Mouse (Mus musculus): ENCODE data around the gene Rtn2. TPM values are rescaled to one million over a fixed set of nuclear protein-coding genes. Genes with fewer than 3 reads are reported as not detected.

Rtn2 gene
- polyA plus RNA-seq, 1 experiment from 2014 or later: 5.6 TPM

GRCm38 (mm10) chr7:19252078-19252477 lies 30.3 kb upstream of the Rtn2 start:
- H3K9me3 ChIP-seq (replicated peaks): no peaks in the 10 kb centered on the region
- H3K4me3 ChIP-seq: no peak overlapping the region
- no peak overlapping the region for H3K27ac ChIP-seq
- no peaks in the 10 kb centered on the region for H3K27me3 ChIP-seq (ENCODE audit: low read depth, poor library complexity, severe bottlenecking)
- DNase-seq (ENCODE audit: low spot score): no peak
- 0 out of 2 replicates have a peak, but pooled peaks cover 2% of the 10 kb centered on the region for H3K4me1 ChIP-seq
- WGBS: 85% methylated on average over 4 of the region's 4 CpGs
- H3K36me3 ChIP-seq: peaks cover 32% of the 10 kb centered on the region

- Histone ChIP-seq H3K36me3 (peaks cover 37% of the 10 kb centered on the region), H3K27me3 (ENCODE audit: low read depth, poor library complexity, severe bottlenecking) (no peaks in the 10 kb centered on the region), H3K27ac (no peak overlapping the region), H3K4me1 (0 out of 2 replicates have a peak, but pooled peaks cover 2% of the 10 kb centered on the region), H3K9me3 (replicated peaks) (no peaks in the 10 kb centered on the region), H3K4me3 (no peak overlapping the region)
- DNase-seq (ENCODE audit: low spot score): no peak
- WGBS: 74% methylated on average over 5 of the region's 5 CpGs
Observed at GRCm38 (mm10) chr7:19253437-19253836, 29.0 kb upstream of the Rtn2 start.

- no peaks in the 10 kb centered on the region for H3K9me3 ChIP-seq (replicated peaks)
- DNase-seq (ENCODE audit: low spot score): no peak
- H3K27ac ChIP-seq: no peak overlapping the region
- no peaks in the 10 kb centered on the region for H3K27me3 ChIP-seq (ENCODE audit: low read depth, poor library complexity, severe bottlenecking)
- no peaks in the 10 kb centered on the region for H3K4me1 ChIP-seq
- no peak overlapping the region for H3K4me3 ChIP-seq
- WGBS: 84% methylated on average over 17 of the region's 17 CpGs
- peaks cover 57% of the 10 kb centered on the region for H3K36me3 ChIP-seq
Observed at GRCm38 (mm10) chr7:19255395-19255794, 27.0 kb upstream of the Rtn2 start.

GRCm38 (mm10) chr7:19256567-19256966 lies 25.9 kb upstream of the Rtn2 start:
- no peaks in the 10 kb centered on the region for H3K9me3 ChIP-seq (replicated peaks)
- WGBS: 88% methylated on average over 7 of the region's 7 CpGs
- no peak overlapping the region for H3K27ac ChIP-seq
- no peak for DNase-seq (ENCODE audit: low spot score)
- peaks cover 68% of the 10 kb centered on the region for H3K36me3 ChIP-seq
- no peaks in the 10 kb centered on the region for H3K27me3 ChIP-seq (ENCODE audit: low read depth, poor library complexity, severe bottlenecking)
- H3K4me1 ChIP-seq: no peaks in the 10 kb centered on the region
- no peak overlapping the region for H3K4me3 ChIP-seq

GRCm38 (mm10) chr7:19257390-19258022 lies 24.9 kb upstream of the Rtn2 start:
- WGBS: 38% methylated on average over 11 of the region's 11 CpGs
- Histone ChIP-seq H3K9me3 (replicated peaks) (no peaks in the 10 kb centered on the region), H3K27ac (no peak overlapping the region), H3K4me1 (no peaks in the 10 kb centered on the region), H3K27me3 (ENCODE audit: low read depth, poor library complexity, severe bottlenecking) (no peaks in the 10 kb centered on the region), H3K4me3 (no peak overlapping the region), H3K36me3 (peaks cover 78% of the 10 kb centered on the region)
- DNase-seq (ENCODE audit: low spot score): peak; percentile 60

- Histone ChIP-seq H3K27me3 (ENCODE audit: low read depth, poor library complexity, severe bottlenecking) (no peaks in the 10 kb centered on the region), H3K9me3 (replicated peaks) (no peaks in the 10 kb centered on the region), H3K36me3 (peaks cover 86% of the 10 kb centered on the region), H3K27ac (no peak overlapping the region), H3K4me3 (no peak overlapping the region), H3K4me1 (no peaks in the 10 kb centered on the region)
- no peak for DNase-seq (ENCODE audit: low spot score)
- 80% methylated on average over 3 of the region's 3 CpGs for WGBS
Observed at GRCm38 (mm10) chr7:19258336-19258735, 24.1 kb upstream of the Rtn2 start.

- Histone ChIP-seq H3K27ac (no peak overlapping the region), H3K27me3 (ENCODE audit: low read depth, poor library complexity, severe bottlenecking) (no peaks in the 10 kb centered on the region), H3K4me1 (peaks cover 43% of the 10 kb centered on the region), H3K4me3 (no peak overlapping the region), H3K36me3 (peaks cover 82% of the 10 kb centered on the region), H3K9me3 (replicated peaks) (no peaks in the 10 kb centered on the region)
- WGBS: 69% methylated on average over 7 of the region's 7 CpGs
- no peak for DNase-seq (ENCODE audit: low spot score)
Observed at GRCm38 (mm10) chr7:19265147-19265546, 17.3 kb upstream of the Rtn2 start.

GRCm38 (mm10) chr7:19265928-19266822 lies 16.2 kb upstream of the Rtn2 start:
- Histone ChIP-seq H3K27ac (peak overlapping the region; percentile 44; the same call in 1 of the 2 replicates), H3K4me3 (0 out of 2 replicates have a peak overlapping the region, but pooled peaks have one; percentile 3), H3K36me3 (peaks cover 72% of the 10 kb centered on the region), H3K9me3 (replicated peaks) (no peaks in the 10 kb centered on the region), H3K27me3 (ENCODE audit: low read depth, poor library complexity, severe bottlenecking) (no peaks in the 10 kb centered on the region), H3K4me1 (peaks cover 51% of the 10 kb centered on the region)
- no peak for DNase-seq (ENCODE audit: low spot score)
- 87% methylated on average over 10 of the region's 10 CpGs for WGBS

GRCm38 (mm10) chr7:19267051-19267450 lies 15.4 kb upstream of the Rtn2 start:
- no peak for DNase-seq (ENCODE audit: low spot score)
- peaks cover 51% of the 10 kb centered on the region for H3K4me1 ChIP-seq
- H3K27me3 ChIP-seq (ENCODE audit: low read depth, poor library complexity, severe bottlenecking): no peaks in the 10 kb centered on the region
- peaks cover 63% of the 10 kb centered on the region for H3K36me3 ChIP-seq
- H3K27ac ChIP-seq: 0 out of 2 replicates have a peak overlapping the region, but pooled peaks have one; percentile 44
- H3K4me3 ChIP-seq: no peak overlapping the region
- H3K9me3 ChIP-seq (replicated peaks): no peaks in the 10 kb centered on the region
- 80% methylated on average over 10 of the region's 10 CpGs for WGBS

GRCm38 (mm10) chr7:19268993-19269681 lies 13.3 kb upstream of the Rtn2 start:
- Histone ChIP-seq H3K36me3 (peaks cover 42% of the 10 kb centered on the region), H3K4me3 (peak overlapping the region; percentile 94), H3K27me3 (ENCODE audit: low read depth, poor library complexity, severe bottlenecking) (no peaks in the 10 kb centered on the region), H3K27ac (peak overlapping the region; percentile 95), H3K4me1 (peaks cover 57% of the 10 kb centered on the region), H3K9me3 (replicated peaks) (no peaks in the 10 kb centered on the region)
- DNase-seq (ENCODE audit: low spot score): no peak
- 41% methylated on average over 10 of the region's 10 CpGs for WGBS

- Histone ChIP-seq H3K27ac (peak overlapping the region; percentile 95), H3K4me3 (peak overlapping the region; percentile 94), H3K9me3 (replicated peaks) (no peaks in the 10 kb centered on the region), H3K36me3 (peaks cover 35% of the 10 kb centered on the region), H3K27me3 (ENCODE audit: low read depth, poor library complexity, severe bottlenecking) (no peaks in the 10 kb centered on the region), H3K4me1 (peaks cover 57% of the 10 kb centered on the region)
- DNase-seq (ENCODE audit: low spot score): peak; percentile 78
- 0% methylated on average over 19 of the region's 19 CpGs for whole genome bisulfite sequencing
Observed at GRCm38 (mm10) chr7:19269721-19270441, 12.5 kb upstream of the Rtn2 start.

- no peaks in the 10 kb centered on the region for H3K27me3 ChIP-seq (ENCODE audit: low read depth, poor library complexity, severe bottlenecking)
- H3K4me1 ChIP-seq: peaks cover 54% of the 10 kb centered on the region
- peak; percentile 67 for DNase-seq (ENCODE audit: low spot score)
- H3K36me3 ChIP-seq: peaks cover 28% of the 10 kb centered on the region
- H3K27ac ChIP-seq: peak overlapping the region; percentile 95
- H3K4me3 ChIP-seq: peak overlapping the region; percentile 94
- WGBS: 0% methylated on average over 21 of the region's 21 CpGs
- H3K9me3 ChIP-seq (replicated peaks): no peaks in the 10 kb centered on the region
Observed at GRCm38 (mm10) chr7:19270509-19271237, 11.8 kb upstream of the Rtn2 start.

Data from limb, embryonic 10.5 days (tissue).